Mouse (Mus musculus) lung, postnatal 0 days (tissue): ENCODE data around the gene Sinhcaf.

Source experiments
- CTCF ChIP-seq: IDR thresholded peaks from 2 replicates; pipeline ENCODE4 v1.5.1; 2016; ENCODE audit warnings: antibody characterized with exemption, mild to moderate bottlenecking
- EP300 ChIP-seq: IDR thresholded peaks from 2 replicates; pipeline ENCODE4 v1.6.1; 2016; ENCODE audit warnings: antibody characterized with exemption, mild to moderate bottlenecking, control low read depth

DNA sequence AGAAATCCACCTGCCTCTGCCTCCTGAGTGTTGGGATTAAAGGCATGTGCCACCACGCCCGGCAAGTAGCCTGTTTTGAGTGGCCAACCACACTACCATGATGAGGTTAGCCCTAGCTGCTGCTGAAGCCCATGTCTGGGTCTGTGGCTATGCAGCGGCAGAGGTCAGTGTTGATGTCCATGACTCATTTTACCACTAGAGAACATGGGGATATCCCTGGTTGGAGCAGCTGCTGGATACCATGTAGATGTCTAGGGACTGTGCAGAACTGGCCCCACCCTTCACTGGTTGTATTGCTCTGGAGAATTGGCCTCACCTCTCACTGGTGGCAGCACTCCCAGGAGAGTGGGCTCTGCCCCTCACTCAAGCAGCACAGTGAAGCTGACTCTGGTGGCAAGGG is 28.8 kb upstream of the Sinhcaf start:
- TF ChIP-seq CTCF (no peak), EP300 (no peak)
